Mouse (Mus musculus): Measurements from ENCODE around the gene Fbxl17. TPM values are rescaled to one million over a fixed set of nuclear protein-coding genes. Genes with fewer than 3 reads are reported as not detected.

Gene Fbxl17
- polyA plus RNA-seq, 1 experiment = 5.9 TPM

- H3K27ac ChIP-seq (ENCODE audit: insufficient read depth, low read depth, low read length) = no peak overlapping the region
- H3K4me3 ChIP-seq (ENCODE audit: low read depth, low read length) = no peak overlapping the region
- no peaks in the 10 kb centered on the region for H3K4me1 ChIP-seq (ENCODE audit: control insufficient read depth, insufficient read depth, insufficient read length, low read length)
- WGBS = 65% methylated on average over 6 of the region's 6 CpGs
- TF ChIP-seq CTCF (IDR thresholded peaks at IDR 0.05; ENCODE audit: extremely low read depth, insufficient read length, insufficient replicate concordance, low read depth, low read length) (no peak), POLR2A (IDR thresholded peaks at IDR 0.05; ENCODE audit: low read depth, low read length) (no peak)
- no peaks in the 10 kb centered on the region for H3K27me3 ChIP-seq (ENCODE audit: control insufficient read depth, insufficient read depth, low read length)
- H3K36me3 ChIP-seq (ENCODE audit: control insufficient read depth, insufficient read depth, low read length) = no peaks in the 10 kb centered on the region
Measured at GRCm38 (mm10) chr17:63419503-63419902, 80.3 kb downstream of the Fbxl17 start.

- Histone ChIP-seq H3K27ac (ENCODE audit: insufficient read depth, low read depth, low read length) (no peak overlapping the region), H3K4me1 (ENCODE audit: control insufficient read depth, insufficient read depth, insufficient read length, low read length) (peaks cover 3% of the 10 kb centered on the region), H3K27me3 (ENCODE audit: control insufficient read depth, insufficient read depth, low read length) (no peaks in the 10 kb centered on the region), H3K36me3 (ENCODE audit: control insufficient read depth, insufficient read depth, low read length) (no peaks in the 10 kb centered on the region), H3K4me3 (ENCODE audit: low read depth, low read length) (no peak overlapping the region)
- TF ChIP-seq CTCF (IDR thresholded peaks at IDR 0.05; ENCODE audit: extremely low read depth, insufficient read length, insufficient replicate concordance, low read depth, low read length) (no peak), POLR2A (IDR thresholded peaks at IDR 0.05; ENCODE audit: low read depth, low read length) (no peak)
- 97% methylated on average over 1 of the region's 1 CpGs for WGBS
Measured at GRCm38 (mm10) chr17:63413973-63414580, 85.7 kb downstream of the Fbxl17 start.

- Histone ChIP-seq H3K36me3 (ENCODE audit: control insufficient read depth, insufficient read depth, low read length) (no peaks in the 10 kb centered on the region), H3K4me3 (ENCODE audit: low read depth, low read length) (no peak overlapping the region), H3K27ac (ENCODE audit: insufficient read depth, low read depth, low read length) (peak overlapping the region; percentile 48), H3K4me1 (ENCODE audit: control insufficient read depth, insufficient read depth, insufficient read length, low read length) (peaks cover 3% of the 10 kb centered on the region), H3K27me3 (ENCODE audit: control insufficient read depth, insufficient read depth, low read length) (no peaks in the 10 kb centered on the region)
- 29% methylated on average over 3 of the region's 3 CpGs for WGBS
- no peak for TF ChIP-seq POLR2A (IDR thresholded peaks at IDR 0.05; ENCODE audit: low read depth, low read length)
Measured at GRCm38 (mm10) chr17:63411564-63411963, 88.3 kb downstream of the Fbxl17 start.

- TF ChIP-seq CTCF (IDR thresholded peaks at IDR 0.05; ENCODE audit: extremely low read depth, insufficient read length, insufficient replicate concordance, low read depth, low read length) (no peak), POLR2A (IDR thresholded peaks at IDR 0.05; ENCODE audit: low read depth, low read length) (no peak)
- Histone ChIP-seq H3K4me1 (ENCODE audit: control insufficient read depth, insufficient read depth, insufficient read length, low read length) (peaks cover 7% of the 10 kb centered on the region), H3K36me3 (ENCODE audit: control insufficient read depth, insufficient read depth, low read length) (no peaks in the 10 kb centered on the region), H3K4me3 (ENCODE audit: low read depth, low read length) (no peak overlapping the region), H3K27me3 (ENCODE audit: control insufficient read depth, insufficient read depth, low read length) (no peaks in the 10 kb centered on the region), H3K27ac (ENCODE audit: insufficient read depth, low read depth, low read length) (peak overlapping the region; percentile 40; the same call in 1 of the 2 replicates)
- 94% methylated on average over 2 of the region's 2 CpGs for WGBS
Measured at GRCm38 (mm10) chr17:63410101-63410500, 89.7 kb downstream of the Fbxl17 start.

GRCm38 (mm10) chr17:63405955-63406354, 93.9 kb downstream of the Fbxl17 start:
- Histone ChIP-seq H3K27me3 (ENCODE audit: control insufficient read depth, insufficient read depth, low read length) (no peaks in the 10 kb centered on the region), H3K4me1 (ENCODE audit: control insufficient read depth, insufficient read depth, insufficient read length, low read length) (peaks cover 17% of the 10 kb centered on the region), H3K27ac (ENCODE audit: insufficient read depth, low read depth, low read length) (peak overlapping the region; percentile 48), H3K36me3 (ENCODE audit: control insufficient read depth, insufficient read depth, low read length) (no peaks in the 10 kb centered on the region), H3K4me3 (ENCODE audit: low read depth, low read length) (no peak overlapping the region)
- 26% methylated on average over 4 of the region's 4 CpGs for WGBS
- no peak for TF ChIP-seq POLR2A (IDR thresholded peaks at IDR 0.05; ENCODE audit: low read depth, low read length)
- TF ChIP-seq CTCF (IDR thresholded peaks at IDR 0.05; ENCODE audit: extremely low read depth, insufficient read length, insufficient replicate concordance, low read depth, low read length) = no peak

- Histone ChIP-seq H3K27me3 (ENCODE audit: control insufficient read depth, insufficient read depth, low read length) (no peaks in the 10 kb centered on the region), H3K4me1 (ENCODE audit: control insufficient read depth, insufficient read depth, insufficient read length, low read length) (peaks cover 16% of the 10 kb centered on the region), H3K36me3 (ENCODE audit: control insufficient read depth, insufficient read depth, low read length) (no peaks in the 10 kb centered on the region), H3K27ac (ENCODE audit: insufficient read depth, low read depth, low read length) (no peak overlapping the region), H3K4me3 (ENCODE audit: low read depth, low read length) (no peak overlapping the region)
- no peak for TF ChIP-seq POLR2A (IDR thresholded peaks at IDR 0.05; ENCODE audit: low read depth, low read length)
- TF ChIP-seq CTCF (IDR thresholded peaks at IDR 0.05; ENCODE audit: extremely low read depth, insufficient read length, insufficient replicate concordance, low read depth, low read length) = no peak
- 67% methylated on average over 4 of the region's 4 CpGs for WGBS
Measured at GRCm38 (mm10) chr17:63405471-63405870, 94.3 kb downstream of the Fbxl17 start.

- Histone ChIP-seq H3K27ac (ENCODE audit: insufficient read depth, low read depth, low read length) (no peak overlapping the region), H3K4me3 (ENCODE audit: low read depth, low read length) (no peak overlapping the region), H3K4me1 (ENCODE audit: control insufficient read depth, insufficient read depth, insufficient read length, low read length) (peaks cover 15% of the 10 kb centered on the region), H3K36me3 (ENCODE audit: control insufficient read depth, insufficient read depth, low read length) (no peaks in the 10 kb centered on the region), H3K27me3 (ENCODE audit: control insufficient read depth, insufficient read depth, low read length) (no peaks in the 10 kb centered on the region)
- 41% methylated on average over 2 of the region's 2 CpGs for WGBS
- TF ChIP-seq POLR2A (IDR thresholded peaks at IDR 0.05; ENCODE audit: low read depth, low read length) (no peak), CTCF (IDR thresholded peaks at IDR 0.05; ENCODE audit: extremely low read depth, insufficient read length, insufficient replicate concordance, low read depth, low read length) (no peak)
Measured at GRCm38 (mm10) chr17:63404968-63405367, 94.8 kb downstream of the Fbxl17 start.

Data from small intestine, adult 2 months (tissue).